Mouse (Mus musculus): Measurements from ENCODE around the gene Gch1.

DNA sequence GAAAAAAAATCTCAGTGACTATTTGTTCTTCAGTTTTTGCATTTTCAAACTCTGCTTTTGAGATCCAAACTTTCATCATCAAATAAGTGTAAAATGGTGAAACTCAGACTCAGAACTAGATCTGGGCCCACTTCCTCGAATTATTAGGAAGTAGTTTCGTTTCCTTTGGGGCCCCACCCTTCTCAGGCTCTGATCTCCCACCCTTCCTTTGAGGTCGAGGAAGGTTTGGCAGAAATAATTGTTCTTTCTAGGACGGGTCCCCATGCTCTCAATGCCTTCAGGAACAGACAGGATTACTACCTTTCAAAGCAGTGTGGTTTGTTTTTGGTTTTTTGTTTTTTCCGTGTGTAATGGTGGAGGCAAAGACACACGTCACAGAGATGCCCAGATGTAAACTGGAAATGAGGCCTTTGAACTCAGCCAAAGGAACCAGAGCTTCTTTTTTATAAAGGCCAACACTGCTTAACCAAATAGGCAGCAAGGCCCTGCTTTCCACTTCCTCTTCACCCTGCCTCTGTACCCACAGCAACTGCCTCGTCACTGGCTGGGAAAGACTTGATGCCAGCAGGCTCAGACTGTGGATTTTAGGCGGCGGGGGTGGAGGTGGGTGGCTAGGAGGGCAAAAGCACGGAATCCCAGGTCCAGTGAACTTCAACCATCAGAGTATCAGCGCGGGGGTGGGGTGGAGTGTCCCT lies 1.4 kb downstream of the Gch1 start:
- TF ChIP-seq CTCF (IDR thresholded peaks at IDR 0.05; ENCODE audit: insufficient read depth, low read length) (no peak), POLR2A (IDR thresholded peaks at IDR 0.05; ENCODE audit: borderline replicate concordance, extremely low read depth, low read depth, low read length) (no peak)
